Mouse (Mus musculus) layer of hippocampus, adult 2 months (tissue): ENCODE measurements around the gene Asb6. TPM values are rescaled to one million over a fixed set of nuclear protein-coding genes. Genes with fewer than 3 reads are reported as not detected.

Experiments used
- DNase-seq, 2 experiments: peaks; one replicate each; pipeline ENCODE4 v3.0.0; 2022; ENCODE audit warnings: low spot score in 2 of 2
- H3K27ac ChIP-seq: fragments of 200-600 bp; 2 replicates; pipeline ENCODE4 v1.8.1; 2022
- H3K4me3 ChIP-seq: fragments of 200-600 bp; 2 replicates; pipeline ENCODE4 v1.8.1; 2022; ENCODE audit warnings: mild to moderate bottlenecking
- CTCF ChIP-seq: fragments of 200-600 bp; conservative IDR thresholded peaks from 2 replicates; pipeline ENCODE4 v1.8.1; 2022; ENCODE audit warnings: antibody characterized with exemption, mild to moderate bottlenecking, moderate library complexity
- total RNA-seq, 2 experiments: library from RNA; stranded (reverse); gene quantifications; 2 replicates each; pipeline ENCODE4 v1.2.3; 2021

Gene Asb6
- total RNA-seq, 2 experiments from 2014 or later = 36.7 to 40.8 TPM

DNA sequence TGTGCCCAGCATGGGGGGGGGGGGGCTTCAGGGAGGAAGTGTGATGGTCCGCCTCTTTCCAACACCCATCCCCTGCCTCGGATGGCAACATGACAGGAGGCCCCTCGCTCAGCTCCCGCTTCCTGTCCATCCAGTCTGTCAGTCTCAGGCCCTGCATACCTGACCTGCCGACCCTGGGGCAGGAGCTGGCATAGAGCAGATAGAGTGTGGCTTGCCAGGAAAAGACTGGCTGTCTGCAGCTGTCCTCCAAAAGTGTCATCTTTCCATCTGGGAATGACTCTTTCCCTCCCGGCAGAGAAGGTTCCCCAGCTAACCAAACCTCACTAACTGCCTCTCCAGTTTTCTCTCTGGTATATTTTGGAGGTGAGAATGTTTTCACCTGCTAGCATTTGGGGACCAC, 20.4 kb upstream of the Asb6 start:
- Histone ChIP-seq H3K27ac (no peak overlapping the region), H3K4me3 (no peak overlapping the region)
- DNase-seq = no peak
- TF ChIP-seq CTCF = no peak

- TF ChIP-seq CTCF = no peak
- DNase-seq = no peak
- Histone ChIP-seq H3K4me3 (no peak overlapping the region), H3K27ac (no peak overlapping the region)
Observed at GRCm38 (mm10) chr2:30848184-30848583, 18.1 kb upstream of the Asb6 start.

DNA sequence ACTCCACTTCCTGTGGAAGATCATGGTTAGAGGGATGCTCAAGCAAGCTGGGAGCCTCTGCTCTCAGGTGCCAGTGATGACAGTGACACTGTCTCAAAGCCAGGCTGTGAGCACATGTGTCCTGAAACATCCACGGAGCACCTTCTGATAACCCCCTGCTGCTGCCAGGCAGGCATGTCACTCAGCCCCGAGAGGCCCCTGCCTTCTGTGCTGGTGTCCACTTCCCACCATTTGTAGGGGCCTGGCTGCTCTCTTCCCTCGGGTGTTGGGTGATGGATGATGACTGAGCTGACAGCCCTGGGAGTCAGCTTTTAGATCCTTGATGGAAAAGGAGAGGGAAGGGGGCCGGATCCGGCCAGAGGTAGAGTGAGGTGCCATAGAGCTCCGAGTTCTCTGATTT, 16.6 kb upstream of the Asb6 start:
- H3K27ac ChIP-seq = no peak overlapping the region
- DNase-seq = no peak
- H3K4me3 ChIP-seq = no peak overlapping the region
- TF ChIP-seq CTCF = no peak

- DNase-seq = no peak
- no peak overlapping the region for H3K4me3 ChIP-seq
- TF ChIP-seq CTCF = no peak
Observed at GRCm38 (mm10) chr2:30846236-30846635, 16.1 kb upstream of the Asb6 start.

DNA sequence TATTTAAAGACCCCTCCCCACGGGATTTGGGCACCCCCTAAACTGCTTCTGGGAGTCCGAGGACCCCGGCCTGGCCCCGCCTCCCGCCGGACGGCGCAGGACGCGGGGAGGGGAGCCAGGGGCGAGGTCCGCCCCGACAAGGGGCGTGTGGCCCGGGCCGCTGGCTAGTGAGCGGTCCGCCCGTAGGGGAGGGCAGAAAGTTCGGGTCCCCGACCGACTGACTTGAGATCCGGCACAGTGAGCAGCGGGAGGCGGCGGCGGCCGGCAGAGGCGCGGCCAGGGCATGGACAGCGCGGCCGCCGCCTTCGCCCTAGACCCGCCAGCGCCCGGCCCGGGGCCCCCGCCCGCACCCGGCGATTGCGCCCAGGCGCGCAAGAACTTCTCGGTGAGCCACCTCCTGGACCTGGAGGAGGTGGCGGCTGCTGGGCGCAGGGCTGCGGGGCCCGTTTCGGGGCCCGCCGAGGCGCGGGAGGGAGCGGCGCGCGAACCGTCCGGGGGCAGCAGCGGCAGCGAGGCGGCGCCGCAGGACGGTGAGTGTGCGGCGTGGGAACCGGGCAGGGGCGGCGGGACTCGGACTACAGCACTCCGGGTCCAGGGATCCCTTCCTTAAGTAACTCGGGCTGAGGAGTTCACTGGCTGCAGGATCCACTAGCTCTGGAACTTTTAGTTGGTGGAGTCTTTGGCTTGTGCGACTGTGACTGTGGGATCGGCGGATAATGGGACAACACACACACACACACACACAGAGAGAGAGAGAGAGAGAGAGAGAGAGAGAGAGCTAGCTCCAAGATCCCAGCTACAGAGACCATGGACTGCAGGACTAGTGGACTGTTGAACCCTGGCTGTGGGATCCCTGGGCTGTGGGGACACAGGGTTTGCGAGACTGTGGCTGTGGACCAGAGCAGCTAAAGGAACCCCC, 15.3 kb upstream of the Asb6 start:
- H3K27ac ChIP-seq = no peak overlapping the region
- peak overlapping the region; percentile 47 for H3K4me3 ChIP-seq
- peak; percentile 24; the same call in 1 of the 2 replicates for TF ChIP-seq CTCF
- DNase-seq = no peak

More at GRCm38 (mm10) chr2:30846236-30846635, 16.1 kb upstream of the Asb6 start:
- H3K27ac ChIP-seq = no peak overlapping the region

DNA sequence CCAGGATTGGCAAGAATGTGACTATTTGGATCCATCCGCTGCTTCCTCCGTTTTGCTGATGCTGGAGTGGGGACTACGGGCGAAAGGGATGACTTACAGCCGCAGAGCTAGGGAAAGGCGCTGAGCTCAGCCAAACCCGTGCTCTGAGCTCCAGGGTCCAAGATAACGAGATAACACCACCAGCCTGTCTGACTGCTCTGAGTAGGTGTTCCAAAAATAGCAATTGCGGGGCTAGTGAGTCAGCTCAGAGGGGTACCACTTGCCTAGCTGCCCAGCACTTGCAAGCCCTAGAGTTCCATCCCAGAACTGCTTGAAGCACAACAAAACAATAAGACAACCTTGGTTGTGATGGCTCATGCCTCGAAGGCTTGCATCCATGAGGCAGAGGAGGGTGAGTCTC, 12.5 kb upstream of the Asb6 start:
- Histone ChIP-seq H3K27ac (no peak overlapping the region), H3K4me3 (no peak overlapping the region)
- DNase-seq = no peak
- TF ChIP-seq CTCF = no peak

DNA sequence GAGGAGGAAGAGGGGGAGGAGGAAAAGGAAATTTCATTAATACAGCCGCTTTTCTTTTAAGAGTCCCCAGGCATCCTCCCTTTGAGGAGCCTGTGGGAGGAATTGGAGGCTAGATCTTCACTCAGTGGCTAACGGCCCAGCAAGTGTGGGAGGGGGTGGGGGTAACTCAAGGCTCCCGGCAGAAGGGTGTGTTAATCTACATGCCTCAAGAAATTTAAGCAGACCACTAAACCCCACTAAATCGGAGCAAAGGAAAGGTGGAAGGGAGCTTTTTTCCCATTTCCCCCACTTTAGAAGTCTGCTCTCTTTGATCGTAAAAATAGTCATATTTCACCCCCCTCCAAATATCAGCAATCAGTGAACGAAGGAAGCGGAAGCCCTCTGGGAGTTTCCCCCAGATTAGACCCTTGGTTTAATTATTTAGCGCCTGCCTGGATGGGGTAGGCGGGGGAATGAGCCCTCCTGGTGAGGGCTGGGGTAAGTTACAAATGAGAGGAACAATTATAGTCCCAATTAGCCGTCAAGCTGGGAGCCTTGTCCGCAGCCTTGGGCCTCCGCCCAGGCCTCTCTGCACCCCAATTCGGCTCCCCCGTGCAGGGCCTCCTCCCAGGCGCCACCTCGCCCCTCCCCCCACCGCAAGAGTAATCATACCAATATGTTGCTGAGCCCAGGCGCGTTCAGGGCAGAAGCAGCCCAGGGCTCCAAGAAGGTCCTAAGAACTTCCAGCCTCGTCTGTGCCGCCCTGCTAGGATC, 6.3 kb upstream of the Asb6 start:
- H3K27ac ChIP-seq = no peak overlapping the region
- peak in 1 of 2 experiments; percentile 15 for DNase-seq
- no peak for TF ChIP-seq CTCF
- H3K4me3 ChIP-seq = no peak overlapping the region

GRCm38 (mm10) chr2:30834373-30835022, 4.4 kb upstream of the Asb6 start, which contains the start of gene Prrx2:
TSS of gene Prrx2 (plus strand) at chr2:30834972.
- no peak for TF ChIP-seq CTCF
- H3K4me3 ChIP-seq = no peak within 1 kb of the TSS
- no peak for DNase-seq
- H3K27ac ChIP-seq = no peak within 1 kb of the TSS

DNA sequence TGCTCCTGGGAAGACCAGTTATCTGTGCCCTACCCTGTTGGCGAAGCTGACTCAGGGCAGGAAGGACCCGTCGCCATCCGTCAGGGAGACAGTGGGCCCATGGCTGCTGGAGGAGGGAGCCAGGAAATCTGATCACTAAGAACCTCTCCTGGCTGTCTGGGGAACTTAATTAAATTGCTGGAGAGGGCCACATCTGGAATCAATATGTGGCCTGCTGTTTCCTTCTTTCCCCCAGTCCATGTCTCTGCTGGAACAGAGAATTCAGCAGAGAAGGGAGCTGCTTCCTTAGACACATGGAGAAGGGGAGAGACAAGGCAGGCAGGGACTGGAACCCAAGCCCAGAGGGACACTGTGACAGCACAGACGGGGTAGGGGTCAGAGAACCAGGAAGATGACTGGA, 3.5 kb upstream of the Asb6 start:
- DNase-seq = no peak
- Histone ChIP-seq H3K27ac (no peak overlapping the region), H3K4me3 (no peak overlapping the region)
- TF ChIP-seq CTCF = no peak

DNA sequence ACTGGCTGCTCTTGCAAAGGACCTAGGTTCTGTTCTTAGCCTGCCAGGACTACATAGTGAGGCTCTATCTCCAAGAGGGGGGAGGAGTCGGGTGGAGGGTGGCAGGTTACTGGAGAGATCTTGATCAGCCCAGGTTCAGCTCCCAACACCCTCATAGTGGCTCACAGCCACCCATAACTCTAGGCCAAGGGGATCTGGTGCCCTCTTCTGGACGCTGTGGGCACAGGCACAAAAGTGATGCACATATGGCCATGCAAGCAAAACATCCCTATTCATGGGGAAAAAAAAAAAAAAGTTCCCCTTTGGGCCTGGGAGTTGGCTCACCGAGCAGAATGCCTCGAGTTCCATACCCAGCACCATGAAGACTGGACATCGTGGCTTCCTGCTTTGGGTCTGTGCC, 818 bp downstream of the Asb6 start:
- DNase-seq = no peak
- no peak overlapping the region for H3K4me3 ChIP-seq
- peak; percentile 67 for TF ChIP-seq CTCF
- no peak overlapping the region for H3K27ac ChIP-seq

DNA sequence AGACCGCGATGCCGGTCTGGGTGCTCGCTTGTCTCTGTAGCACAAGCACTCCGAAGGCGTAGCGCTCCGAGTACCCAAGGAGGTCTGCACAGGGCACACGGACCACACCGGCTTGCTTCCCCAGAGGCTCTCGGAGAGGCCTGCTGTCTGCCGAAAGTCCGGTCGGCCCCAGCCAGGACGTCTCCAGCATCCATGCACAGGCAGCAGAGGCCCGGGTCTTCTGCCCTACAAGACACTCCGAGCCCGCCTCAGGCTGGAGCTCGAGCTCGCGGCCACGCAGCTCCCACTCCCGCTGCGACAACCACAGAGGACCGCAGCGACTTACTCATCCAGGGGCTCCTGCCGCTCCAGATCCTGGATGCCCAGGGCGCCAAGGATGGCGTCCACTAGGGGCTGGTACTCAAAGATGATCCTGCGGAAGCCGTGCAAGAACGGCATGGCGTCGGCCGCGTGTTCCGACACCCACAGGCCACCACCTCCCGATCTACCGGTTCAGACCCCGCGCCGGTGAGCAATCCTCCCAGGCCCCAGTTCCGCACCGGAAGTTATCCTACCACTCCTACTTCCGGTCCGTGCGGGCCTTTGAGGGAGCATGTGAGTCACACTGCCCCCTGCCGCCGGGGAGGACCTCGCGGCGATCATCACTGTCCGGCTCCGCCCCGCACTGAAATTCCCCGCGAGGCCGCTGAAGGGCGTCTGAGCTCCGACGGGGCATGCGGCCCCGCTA, 2.2 kb downstream of the Asb6 start:
- TF ChIP-seq CTCF = peak; percentile 99
- H3K4me3 ChIP-seq = peak overlapping the region; percentile 95
- H3K27ac ChIP-seq = peak overlapping the region; percentile 89
- peak; percentile 93 to 98 for DNase-seq

DNA sequence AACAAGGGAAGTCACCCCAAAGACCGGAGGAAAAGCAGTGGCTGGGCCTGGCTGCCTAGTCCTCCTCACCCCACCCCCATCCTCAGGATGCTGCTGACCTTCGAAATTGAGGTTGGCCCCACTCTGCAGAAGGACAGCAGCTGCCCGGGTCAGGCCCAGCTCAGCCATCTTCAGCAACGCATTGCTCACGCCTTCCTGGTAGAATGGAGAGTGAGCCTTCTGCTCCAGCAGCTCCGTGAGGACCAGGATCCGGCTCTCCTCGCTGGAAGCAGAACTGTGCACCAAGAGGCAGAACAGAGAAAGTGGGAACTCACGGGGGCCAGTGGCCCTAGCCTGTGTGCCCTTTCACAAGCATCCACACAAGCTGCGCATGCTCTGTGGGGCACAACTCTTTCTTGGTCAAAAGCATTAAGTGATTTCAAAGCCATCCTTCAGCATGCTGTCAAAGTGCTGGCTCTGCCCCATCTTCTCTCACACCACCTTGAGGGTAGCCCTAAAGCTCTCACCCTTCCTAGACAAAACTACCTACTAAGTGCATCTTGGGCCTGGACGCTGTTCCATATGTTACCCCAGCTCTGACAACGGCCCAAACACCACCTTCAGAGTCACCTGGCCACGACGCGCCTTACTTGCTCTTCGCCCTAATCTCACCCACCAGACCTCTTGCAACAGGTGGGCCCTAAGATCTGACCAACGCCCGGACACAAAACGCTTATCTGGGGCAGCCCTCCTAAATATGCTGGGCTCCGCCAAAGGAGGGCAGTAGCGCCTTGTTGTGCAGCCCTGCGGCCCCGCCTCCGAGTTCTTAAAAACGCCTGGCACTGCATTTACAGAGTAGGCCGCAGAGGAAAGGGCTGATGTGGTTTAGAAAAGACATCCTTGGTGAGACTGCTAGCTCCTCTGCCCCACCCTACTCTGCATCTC, 3.0 kb downstream of the Asb6 start:
- DNase-seq = peak in 1 of 2 experiments; percentile 48
- TF ChIP-seq CTCF = peak; percentile 67
- Histone ChIP-seq H3K4me3 (peak overlapping the region; percentile 95), H3K27ac (peak overlapping the region; percentile 89)
